Mouse (Mus musculus) MEL (cell line): ENCODE measurements around the gene Unc119. TPM values are rescaled to one million over a fixed set of nuclear protein-coding genes. Genes with fewer than 3 reads are reported as not detected.

Source experiments
- DNase-seq: peaks from one replicate; pipeline ENCODE4 v3.0.0; 2011; ENCODE audit warnings: low read depth, low spot score
- H3K27ac ChIP-seq: 2 replicates; pipeline ENCODE4 v1.5.1; 2012; ENCODE audit warnings: low read depth, mild to moderate bottlenecking, control low read depth, low read length, moderate library complexity; ENCODE audit not compliant: control insufficient read depth
- H3K27me3 ChIP-seq, 2 experiments: fragments of 150-350 bp in 1 of 2; sonication (generic) in 1 of 2; 2 replicates each; pipeline ENCODE4 v1.6.1; 2012; ENCODE audit warnings: low read length in 2 of 2, mild to moderate bottlenecking in 2 of 2, improper control_type of control experiment in 1 of 2, moderate library complexity in 1 of 2; ENCODE audit not compliant: insufficient read depth in 2 of 2, control insufficient read depth in 1 of 2
- H3K36me3 ChIP-seq, 2 experiments: 2 replicates each; pipeline ENCODE4 v1.6.1; 2012 to 2014; ENCODE audit warnings: low read length in 2 of 2, improper control_type of control experiment in 1 of 2, inconsistent platforms in 1 of 2, mild to moderate bottlenecking in 1 of 2; ENCODE audit not compliant: insufficient read depth in 2 of 2, control insufficient read depth in 1 of 2
- H3K4me1 ChIP-seq, 2 experiments: fragments of 150-350 bp in 1 of 2; sonication (generic) in 1 of 2; 2 replicates each; pipeline ENCODE4 v1.6.1; 2012; ENCODE audit warnings: low read length in 2 of 2, improper control_type of control experiment in 1 of 2, mild to moderate bottlenecking in 1 of 2; ENCODE audit not compliant: insufficient read depth in 2 of 2, control insufficient read depth in 1 of 2
- H3K4me3 ChIP-seq, 2 experiments: fragments of 150-350 bp in 1 of 2; sonication (generic) in 1 of 2; 2 replicates each; pipeline ENCODE4 v1.5.1; 2012; ENCODE audit warnings: low read depth in 2 of 2, low read length in 2 of 2, mild to moderate bottlenecking in 2 of 2, moderate library complexity in 2 of 2, control low read depth in 1 of 2, improper control_type of control experiment in 1 of 2; ENCODE audit not compliant: control insufficient read depth in 1 of 2, insufficient read depth in 1 of 2
- H3K79me2 ChIP-seq: 2 replicates; pipeline ENCODE4 v1.6.1; 2012; ENCODE audit warnings: mild to moderate bottlenecking, low read length, moderate library complexity; ENCODE audit not compliant: control insufficient read depth, poor library complexity, insufficient read depth
- H3K9ac ChIP-seq: 2 replicates; pipeline ENCODE4 v1.6.1; 2012; ENCODE audit warnings: low read depth, mild to moderate bottlenecking, control low read depth, low read length, moderate library complexity; ENCODE audit not compliant: control insufficient read depth, poor library complexity, severe bottlenecking
- H3K9me3 ChIP-seq: fragments of 150-350 bp; sonication (generic); replicated peaks from 2 replicates; pipeline ENCODE4 v1.6.1; 2012; ENCODE audit warnings: mild to moderate bottlenecking, low read length, improper control_type of control experiment, moderate library complexity; ENCODE audit not compliant: insufficient read depth
- CHD1 ChIP-seq: IDR thresholded peaks from 2 replicates; pipeline ENCODE4 v1.6.1; 2012; ENCODE audit warnings: low read depth, mild to moderate bottlenecking, inconsistent platforms, low read length, improper control_type of control experiment
- CTCF ChIP-seq, 3 experiments: IDR thresholded peaks in 2 of 3; conservative IDR thresholded peaks in 1 of 3; 2 replicates each; pipeline ENCODE4 v1.5.1; 2011 to 2012; ENCODE audit warnings: low read length in 3 of 3, low read depth in 2 of 3, mild to moderate bottlenecking in 2 of 3, improper control_type of control experiment in 1 of 3, inconsistent platforms in 1 of 3, mixed read lengths in 1 of 3, moderate library complexity in 1 of 3; ENCODE audit not compliant: control insufficient read depth in 1 of 3, insufficient read depth in 1 of 3, poor library complexity in 1 of 3, severe bottlenecking in 1 of 3
- ELF1 ChIP-seq: IDR thresholded peaks from 2 replicates; pipeline ENCODE4 v1.6.1; 2014; ENCODE audit warnings: low read depth, mild to moderate bottlenecking, inconsistent platforms, low read length, improper control_type of control experiment, moderate library complexity
- EP300 ChIP-seq, 2 experiments: IDR thresholded peaks; 2 replicates each; pipeline ENCODE4 v1.6.1; 2011; ENCODE audit warnings: improper control_type of control experiment in 2 of 2, low read length in 2 of 2, low read depth in 1 of 2, mild to moderate bottlenecking in 1 of 2
- GATA1 ChIP-seq: IDR thresholded peaks from 2 replicates; pipeline ENCODE4 v1.6.1; 2011; ENCODE audit warnings: low read depth, low read length, improper control_type of control experiment
- HCFC1 ChIP-seq: IDR thresholded peaks from 2 replicates; pipeline ENCODE4 v1.6.1; 2012; ENCODE audit warnings: low read depth, mild to moderate bottlenecking, inconsistent platforms, low read length, improper control_type of control experiment, moderate library complexity
- MAFK ChIP-seq: IDR thresholded peaks from 2 replicates; pipeline ENCODE4 v1.6.1; 2011; ENCODE audit warnings: low read depth, mild to moderate bottlenecking, low read length, improper control_type of control experiment, borderline replicate concordance
- MAZ ChIP-seq: IDR thresholded peaks from 2 replicates; pipeline ENCODE4 v1.6.1; 2012; ENCODE audit warnings: low read depth, mild to moderate bottlenecking, inconsistent platforms, low read length, improper control_type of control experiment
- MYB ChIP-seq: IDR thresholded peaks from 2 replicates; pipeline ENCODE4 v1.6.1; 2011; ENCODE audit warnings: mild to moderate bottlenecking, low read depth, low read length, improper control_type of control experiment
- POLR2A ChIP-seq, 2 experiments: IDR thresholded peaks; 2 replicates each; pipeline ENCODE4 v1.6.1; 2011 to 2012; ENCODE audit warnings: low read length in 2 of 2, mild to moderate bottlenecking in 2 of 2, control low read depth in 1 of 2, improper control_type of control experiment in 1 of 2, low read depth in 1 of 2, moderate library complexity in 1 of 2; ENCODE audit not compliant: control insufficient read depth in 1 of 2, insufficient read depth in 1 of 2, poor library complexity in 1 of 2
- SIN3A ChIP-seq: IDR thresholded peaks from 2 replicates; pipeline ENCODE4 v1.6.1; 2012; ENCODE audit warnings: low read length, improper control_type of control experiment, inconsistent platforms
- ZKSCAN1 ChIP-seq: IDR thresholded peaks from 2 replicates; pipeline ENCODE4 v1.6.1; 2012; ENCODE audit warnings: low read depth, mild to moderate bottlenecking, inconsistent platforms, low read length, improper control_type of control experiment, moderate library complexity
- polyA plus RNA-seq, 2 experiments: library from polyadenylated mRNA; stranded (reverse) in 1 of 2; unstranded in 1 of 2; fragments of >175 nt in 1 of 2; fragments of >200 nt in 1 of 2; gene quantifications; 2 replicates each; pipeline versions ENCODE4 v1.2.1 to v1.2.4; 2012; ENCODE audit warnings: low replicate concordance in 2 of 2, low read depth in 1 of 2; ENCODE audit not compliant: insufficient read length in 2 of 2, insufficient read depth in 1 of 2, missing spikeins in 1 of 2
- total RNA-seq: library from RNA; depleted of rRNA; stranded (reverse); fragments of 300-350 nt; gene quantifications from 2 replicates; pipeline ENCODE4 v1.2.3, GENCODE M21; 2012

Gene Unc119
- total and polyA plus RNA-seq, 3 experiments, result 61.7 to 140 TPM; not detected in 1

DNA sequence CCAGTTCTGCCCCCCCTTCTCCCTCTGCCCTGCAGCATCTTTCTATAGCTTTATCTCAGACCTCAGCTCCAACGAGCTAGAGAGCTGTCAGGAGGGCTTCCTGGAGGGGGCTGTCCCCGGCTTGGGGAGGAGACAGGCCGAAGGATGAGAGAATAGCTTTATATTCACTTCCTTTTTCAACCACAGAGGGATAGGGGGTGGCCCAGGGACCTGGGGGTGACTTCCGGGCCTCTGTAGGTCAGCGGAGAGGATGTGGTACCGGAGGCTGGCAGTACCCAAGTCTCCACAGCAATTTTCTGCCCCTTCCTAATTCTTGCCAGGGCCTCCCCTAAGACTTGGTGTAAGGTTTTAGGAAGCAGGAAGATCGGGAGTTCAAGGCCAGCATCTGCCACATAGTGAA, 2.5 kb downstream of the Unc119 start:
- DNase-seq, result peak; percentile 79
- H3K9me3 ChIP-seq, result no peaks in the 10 kb centered on the region
- peak; percentile 70; the same call in 1 of the 2 replicates for TF ChIP-seq MAZ
- peak in 1 of 2 experiments; percentile 9; a peak in 1 of 4 replicates for TF ChIP-seq POLR2A (IDR thresholded peaks at IDR 0.05; ENCODE audit: control insufficient read depth in 1 of 2, insufficient read depth in 1 of 2, low read depth in 1 of 2, low read length in 2 of 2, poor library complexity in 1 of 2)
- TF ChIP-seq CTCF (IDR thresholded peaks at IDR 0.05 in 2 of 3, conservative IDR thresholded peaks at IDR 0.05 in 1 of 3; ENCODE audit: control insufficient read depth in 1 of 3, insufficient read depth in 1 of 3, low read depth in 2 of 3, low read length in 3 of 3, poor library complexity in 1 of 3, severe bottlenecking in 1 of 3), result no peak
- TF ChIP-seq MYB, result no peak
- peak; percentile 36 to 43; a peak in 2 of 4 replicates for TF ChIP-seq EP300 (IDR thresholded peaks at IDR 0.05; ENCODE audit: low read depth in 1 of 2, low read length in 2 of 2)
- TF ChIP-seq MAFK, result no peak
- TF ChIP-seq ZKSCAN1, result 0 out of 2 replicates have a peak, but pooled peaks have one; percentile 58
- 0 out of 2 replicates have a peak, but pooled peaks have one; percentile 9 for TF ChIP-seq GATA1
- 0 out of 2 replicates have a peak, but pooled peaks have one; percentile 32 for TF ChIP-seq HCFC1
- TF ChIP-seq ELF1, result peak; percentile 28; the same call in 1 of the 2 replicates
- H3K4me3 ChIP-seq, result peak overlapping the region; percentile 1 to 6; a peak in 1 of 4 replicates
- H3K79me2 ChIP-seq, result peaks cover 9% of the 10 kb centered on the region
- H3K36me3 ChIP-seq, result peaks cover 0 to 21% of the 10 kb centered on the region in 2 experiments; a peak in 2 of 4 replicates
- no peaks in the 10 kb centered on the region for H3K27me3 ChIP-seq
- peaks cover 13 to 25% of the 10 kb centered on the region in 2 experiments for H3K4me1 ChIP-seq
- peak overlapping the region; percentile 27 for H3K9ac ChIP-seq
- H3K27ac ChIP-seq, result peak overlapping the region; percentile 56

DNA sequence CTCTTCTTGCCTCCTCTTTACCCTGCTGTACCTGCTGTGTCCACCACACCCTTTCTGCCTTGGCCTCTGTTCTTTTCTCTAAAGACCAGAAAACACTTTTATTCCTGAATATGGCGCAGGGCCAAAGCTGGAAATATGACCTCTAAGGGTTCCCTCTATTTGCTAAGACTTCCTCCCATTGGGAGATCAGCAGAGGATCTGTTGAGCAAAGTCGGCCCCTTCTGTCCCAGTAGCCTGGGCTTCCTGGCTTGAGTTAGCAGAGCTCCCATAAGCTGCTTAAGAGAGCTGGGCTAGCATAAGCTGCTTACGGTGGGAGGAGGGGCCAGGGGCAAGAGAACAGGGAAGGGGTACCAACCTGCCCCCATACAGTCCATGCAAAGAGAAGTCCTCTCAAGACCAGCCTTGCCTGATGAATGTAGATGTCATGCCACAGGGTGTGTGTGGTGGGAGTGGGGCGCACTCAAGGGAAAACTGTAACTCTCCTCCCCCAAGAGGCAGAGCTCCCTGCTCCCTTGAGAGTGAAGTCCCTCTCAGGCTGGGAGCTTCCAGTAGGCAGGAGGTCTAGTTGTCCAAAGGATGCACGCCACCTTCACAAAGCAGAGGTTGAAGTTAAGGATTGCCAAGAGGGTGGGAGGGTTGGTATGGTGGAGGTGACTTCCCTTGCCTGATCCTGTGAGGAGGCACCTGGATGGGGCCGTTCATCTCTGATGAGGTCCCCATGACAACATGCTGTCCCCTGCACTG, 3.2 kb downstream of the Unc119 start:
- Histone ChIP-seq H3K79me2 (peaks cover 9% of the 10 kb centered on the region), H3K27ac (peak overlapping the region; percentile 56), H3K9ac (peak overlapping the region; percentile 19; the same call in 1 of the 2 replicates), H3K36me3 (peaks cover 0 to 21% of the 10 kb centered on the region in 2 experiments; a peak in 2 of 4 replicates), H3K9me3 (no peaks in the 10 kb centered on the region), H3K4me1 (peaks cover 13 to 25% of the 10 kb centered on the region in 2 experiments), H3K27me3 (no peaks in the 10 kb centered on the region), H3K4me3 (peak overlapping the region in 1 of 2 experiments; percentile 6; a peak in 1 of 4 replicates)
- TF ChIP-seq SIN3A, result peak; percentile 2; the same call in 1 of the 2 replicates
- TF ChIP-seq CHD1, result no peak
- DNase-seq, result peak; percentile 24
